Mouse (Mus musculus) liver, embryonic 14.5 days (tissue): ENCODE measurements around the gene Nfs1. TPM values are rescaled to one million over a fixed set of nuclear protein-coding genes. Genes with fewer than 3 reads are reported as not detected.

Source experiments
- ATAC-seq: fragments of 200-750 bp; cut with Nextera tagmentation; 2 replicates; pipeline ENCODE4 v1.8.0; 2017; ENCODE audit warnings: moderate number of reproducible peaks, mild to moderate bottlenecking, moderate library complexity; ENCODE audit not compliant: insufficient read depth
- DNase-seq, 3 experiments: peaks; one replicate each; pipeline ENCODE4 v3.0.0-alpha.2; 2012 to 2013; ENCODE audit warnings: low read depth in 3 of 3, low spot score in 3 of 3
- H3K27ac ChIP-seq: fragments of 300-500 bp; sonication (generic); 2 replicates; pipeline ENCODE4 v1.5.1; 2014; ENCODE audit warnings: moderate library complexity, mild to moderate bottlenecking, control low read depth, inconsistent platforms
- H3K27me3 ChIP-seq: fragments of 300-500 bp; sonication (generic); 2 replicates; pipeline ENCODE4 v1.6.1; 2014; ENCODE audit warnings: mild to moderate bottlenecking, low read length, moderate library complexity; ENCODE audit not compliant: control insufficient read depth, insufficient read depth
- H3K36me3 ChIP-seq: fragments of 300-500 bp; sonication (generic); replicated peaks from 2 replicates; pipeline ENCODE4 v1.6.1; 2014; ENCODE audit warnings: low read depth; ENCODE audit not compliant: control insufficient read depth, insufficient read depth
- H3K4me1 ChIP-seq, 2 experiments: fragments of 200-500 bp in 1 of 2; fragments of 300-500 bp in 1 of 2; sonication (generic) in 1 of 2; replicated peaks; 2 replicates each; pipeline ENCODE4 v1.6.1; 2012 to 2014; ENCODE audit warnings: antibody characterized with exemption in 1 of 2, inconsistent platforms in 1 of 2, low read length in 1 of 2; ENCODE audit not compliant: control insufficient read depth in 2 of 2, insufficient read depth in 2 of 2
- H3K4me2 ChIP-seq: fragments of 300-500 bp; sonication (generic); 2 replicates; pipeline ENCODE4 v1.6.1; 2014; ENCODE audit warnings: low read depth, mild to moderate bottlenecking, control low read depth, moderate library complexity
- H3K4me3 ChIP-seq, 2 experiments: fragments of 200-500 bp in 1 of 2; fragments of 300-500 bp in 1 of 2; sonication (generic) in 1 of 2; 2 replicates each; pipeline ENCODE4 v1.5.1; 2012 to 2014; ENCODE audit warnings: low read depth in 2 of 2, low read length in 2 of 2, mild to moderate bottlenecking in 2 of 2, control low read depth in 1 of 2, inconsistent platforms in 1 of 2, moderate library complexity in 1 of 2; ENCODE audit not compliant: insufficient read depth in 1 of 2
- H3K9ac ChIP-seq: fragments of 300-500 bp; sonication (generic); replicated peaks from 2 replicates; pipeline ENCODE4 v1.6.1; 2014; ENCODE audit warnings: mild to moderate bottlenecking, control low read depth, moderate library complexity
- H3K9me3 ChIP-seq: fragments of 300-500 bp; sonication (generic); 2 replicates; pipeline ENCODE4 v1.6.1; 2016; ENCODE audit warnings: low read length, mixed read lengths; ENCODE audit not compliant: control insufficient read depth
- CTCF ChIP-seq: IDR thresholded peaks from 2 replicates; pipeline ENCODE4 v1.5.1; 2016; ENCODE audit warnings: antibody characterized with exemption, low read depth, control low read depth
- EP300 ChIP-seq: IDR thresholded peaks from 2 replicates; pipeline ENCODE4 v1.6.1; 2016; ENCODE audit warnings: antibody characterized with exemption, low read depth
- WGBS: fragments of 180-500 bp; shearing (Covaris S2); extraction: QIAGEN DNeasy Blood & Tissue Kit; methylation state at CpG from one replicate; pipeline ENCODE4 v1.1.7; 2014; ENCODE audit not compliant: insufficient replicate concordance; 5-methylcytosine and 5-hydroxymethylcytosine counted together
- polyA plus RNA-seq, 2 experiments: library from polyadenylated mRNA; depleted of rRNA in 1 of 2; stranded (reverse) in 1 of 2; unstranded in 1 of 2; fragments of >200 nt; fragmentation: Nextera tagmentation in 1 of 2; extraction: Ambion mirVana in 1 of 2; gene quantifications; 2 replicates each; pipeline versions ENCODE4 v1.2.1 to v1.2.3; 2012 to 2014

Nfs1 gene
- polyA plus RNA-seq, 2 experiments, result 40.9 to 55.3 TPM

GRCm38 (mm10) chr2:156145486-156146130 is 1.6 kb upstream of the Nfs1 start:
- H3K4me1 ChIP-seq, result peaks cover 3 to 10% of the 10 kb centered on the region in 2 experiments
- no peaks in the 10 kb centered on the region for H3K27me3 ChIP-seq
- 57% methylated on average over 11 of the region's 11 CpGs for WGBS
- peaks cover 44% of the 10 kb centered on the region for H3K36me3 ChIP-seq
- H3K27ac ChIP-seq, result no peak overlapping the region
- DNase-seq, result no peak
- peak overlapping the region in 1 of 2 experiments; percentile 98; a peak in 2 of 4 replicates for H3K4me3 ChIP-seq
- no peaks in the 10 kb centered on the region for H3K9me3 ChIP-seq
- TF ChIP-seq EP300, result no peak
- TF ChIP-seq CTCF, result no peak
- H3K9ac ChIP-seq, result peak overlapping the region; percentile 31
- peak overlapping the region; percentile 98 for H3K4me2 ChIP-seq
- no peak for ATAC-seq

GRCm38 (mm10) chr2:156143367-156143766 is 619 bp downstream of the Nfs1 start:
- DNase-seq (peak in 2 of 3 experiments; percentile 9 to 28), ATAC-seq (peak; percentile 7; the same call in 1 of the 2 replicates)
- Histone ChIP-seq H3K4me1 (peaks cover 3 to 10% of the 10 kb centered on the region in 2 experiments), H3K27ac (peak overlapping the region; percentile 90), H3K9ac (peak overlapping the region; percentile 95), H3K27me3 (no peaks in the 10 kb centered on the region), H3K4me2 (peak overlapping the region; percentile 98), H3K4me3 (peak overlapping the region; percentile 67 to 98), H3K36me3 (peaks cover 24% of the 10 kb centered on the region), H3K9me3 (no peaks in the 10 kb centered on the region)
- no peak for TF ChIP-seq CTCF
- no peak for TF ChIP-seq EP300
- 2% methylated on average over 16 of the region's 16 CpGs for WGBS

- Histone ChIP-seq H3K9ac (peak overlapping the region; percentile 95), H3K27ac (no peak overlapping the region), H3K4me1 (peaks cover 3 to 10% of the 10 kb centered on the region in 2 experiments), H3K9me3 (no peaks in the 10 kb centered on the region), H3K4me2 (peak overlapping the region; percentile 98), H3K36me3 (peaks cover 19% of the 10 kb centered on the region), H3K4me3 (peak overlapping the region; percentile 25 to 98; a peak in 3 of 4 replicates), H3K27me3 (no peaks in the 10 kb centered on the region)
- DNase-seq, result no peak
- TF ChIP-seq CTCF (peak; percentile 24; the same call in 1 of the 2 replicates), EP300 (no peak)
- no peak for ATAC-seq
- WGBS, result 82% methylated on average over 2 of the region's 2 CpGs
These were observed 1.2 kb downstream of the Nfs1 start for GRCm38 (mm10) chr2:156142820-156143219.

- peak; percentile 63 for TF ChIP-seq CTCF
- TF ChIP-seq EP300, result no peak
These were observed 8.3 kb downstream of the Nfs1 start for GRCm38 (mm10) chr2:156135695-156136094.

GRCm38 (mm10) chr2:156134161-156134560 is 9.8 kb downstream of the Nfs1 start:
- 79% methylated on average over 5 of the region's 5 CpGs for WGBS
- Histone ChIP-seq H3K9me3 (no peaks in the 10 kb centered on the region), H3K27ac (no peak overlapping the region), H3K4me1 (no peaks in the 10 kb centered on the region), H3K27me3 (no peaks in the 10 kb centered on the region), H3K4me3 (no peak overlapping the region), H3K4me2 (no peak overlapping the region), H3K36me3 (peaks cover 9% of the 10 kb centered on the region), H3K9ac (no peak overlapping the region)
- DNase-seq (no peak), ATAC-seq (no peak)
- TF ChIP-seq CTCF, result no peak
- TF ChIP-seq EP300, result no peak

More at GRCm38 (mm10) chr2:156135695-156136094, 8.3 kb downstream of the Nfs1 start:
- no peak overlapping the region for H3K4me2 ChIP-seq
- H3K9ac ChIP-seq, result no peak overlapping the region
- DNase-seq (no peak), ATAC-seq (no peak)
- peaks cover 9% of the 10 kb centered on the region for H3K36me3 ChIP-seq
- 84% methylated on average over 6 of the region's 6 CpGs for WGBS
- H3K9me3 ChIP-seq, result no peaks in the 10 kb centered on the region
- no peaks in the 10 kb centered on the region for H3K4me1 ChIP-seq
- no peak overlapping the region for H3K27ac ChIP-seq
- H3K4me3 ChIP-seq, result no peak overlapping the region
- no peaks in the 10 kb centered on the region for H3K27me3 ChIP-seq
